Mouse (Mus musculus) brain, embryonic 14.5 days (tissue): ENCODE measurements around the gene P4hb.

Source experiments
- CTCF ChIP-seq: fragments of 200-500 bp; IDR thresholded peaks from 2 replicates; pipeline ENCODE4 v1.5.1; 2012; ENCODE audit warnings: inconsistent platforms, mild to moderate bottlenecking, moderate library complexity, borderline replicate concordance; ENCODE audit not compliant: insufficient read depth, insufficient read length; ENCODE audit errors: extremely low read depth
- POLR2A ChIP-seq: fragments of 200-500 bp; IDR thresholded peaks from 2 replicates; pipeline ENCODE4 v1.6.1; 2012; ENCODE audit warnings: mild to moderate bottlenecking, inconsistent platforms, borderline replicate concordance; ENCODE audit not compliant: poor library complexity, insufficient read depth, insufficient read length, severe bottlenecking; ENCODE audit errors: extremely low read depth

GRCm38 (mm10) chr11:120512790-120513453 lies 60.1 kb downstream of the P4hb start:
- TF ChIP-seq CTCF = no peak
- no peak for TF ChIP-seq POLR2A
